Mouse (Mus musculus) liver, postnatal 0 days (tissue): ENCODE results near the gene Snx13. TPM values are rescaled to one million over a fixed set of nuclear protein-coding genes. Genes with fewer than 3 reads are reported as not detected.

Experiments used
- ATAC-seq: fragments of 200-750 bp; cut with Nextera tagmentation; 2 replicates; pipeline ENCODE4 v1.8.0; 2017; ENCODE audit warnings: mild to moderate bottlenecking, moderate library complexity
- DNase-seq: peaks from one replicate; pipeline ENCODE4 v3.0.0-alpha.2; 2016
- H3K27ac ChIP-seq: fragments of 300-500 bp; sonication (generic); 2 replicates; pipeline ENCODE4 v1.5.1; 2014; ENCODE audit warnings: antibody characterized with exemption, moderate library complexity, mild to moderate bottlenecking, low read depth
- H3K27me3 ChIP-seq: fragments of 300-500 bp; sonication (generic); 2 replicates; pipeline ENCODE4 v1.6.1; 2014; ENCODE audit warnings: low read length, control low read depth, mixed read lengths; ENCODE audit not compliant: insufficient read depth
- H3K36me3 ChIP-seq: fragments of 300-500 bp; sonication (generic); replicated peaks from 2 replicates; pipeline ENCODE4 v1.6.1; 2014; ENCODE audit warnings: mild to moderate bottlenecking, control low read depth, low read length, moderate library complexity, mixed read lengths; ENCODE audit not compliant: insufficient read depth
- H3K4me1 ChIP-seq: fragments of 300-500 bp; sonication (generic); 2 replicates; pipeline ENCODE4 v1.6.1; 2014; ENCODE audit warnings: antibody characterized with exemption, mild to moderate bottlenecking, control low read depth; ENCODE audit not compliant: insufficient read depth
- H3K4me2 ChIP-seq: fragments of 300-500 bp; sonication (generic); 2 replicates; pipeline ENCODE4 v1.6.1; 2014; ENCODE audit warnings: low read depth, mild to moderate bottlenecking, low read length, moderate library complexity, mixed read lengths
- H3K4me3 ChIP-seq: fragments of 300-500 bp; sonication (generic); 2 replicates; pipeline ENCODE4 v1.5.1; 2014; ENCODE audit warnings: low read depth, low read length
- H3K9ac ChIP-seq: fragments of 300-500 bp; sonication (generic); replicated peaks from 2 replicates; pipeline ENCODE4 v1.6.1; 2014; ENCODE audit warnings: mild to moderate bottlenecking, moderate library complexity
- H3K9me3 ChIP-seq: fragments of 300-500 bp; sonication (generic); 2 replicates; pipeline ENCODE4 v1.6.1; 2016; ENCODE audit warnings: mild to moderate bottlenecking, control low read depth, low read length, mixed read lengths
- CTCF ChIP-seq: sonication (generic); IDR thresholded peaks from 2 replicates; pipeline ENCODE4 v1.5.1; 2016; ENCODE audit warnings: antibody characterized with exemption, low read depth
- EP300 ChIP-seq: IDR thresholded peaks from 2 replicates; pipeline ENCODE4 v1.6.1; 2016; ENCODE audit warnings: antibody characterized with exemption, low read depth, mild to moderate bottlenecking
- WGBS: fragments of 180-500 bp; shearing (Covaris S2); extraction: QIAGEN DNeasy Blood & Tissue Kit; methylation state at CpG from one replicate; pipeline ENCODE4 v1.1.7; 2014; ENCODE audit not compliant: insufficient replicate concordance; 5-methylcytosine and 5-hydroxymethylcytosine counted together
- microRNA counts: library from miRNA; unstranded; fragments of <30 nt; microRNA quantifications from one replicate; lab custom pipeline; 2015
- microRNA-seq: library from miRNA; unstranded; fragments of <30 nt; microRNA quantifications from one replicate; pipeline ENCODE4, GENCODE M21; 2016
- polyA plus RNA-seq: library from polyadenylated mRNA; unstranded; fragments of >200 nt; fragmentation: Nextera tagmentation; extraction: Ambion mirVana; gene quantifications from 2 replicates; pipeline ENCODE4 v1.2.1, GENCODE M21; 2015

The Snx13 gene
- polyA plus RNA-seq, 1 experiment from 2014 or later = 10.6 TPM

- DNase-seq (no peak), ATAC-seq (no peak)
- Histone ChIP-seq H3K4me3 (no peak overlapping the region), H3K27ac (no peak overlapping the region), H3K9me3 (no peaks in the 10 kb centered on the region), H3K27me3 (no peaks in the 10 kb centered on the region), H3K4me2 (no peak overlapping the region), H3K4me1 (no peaks in the 10 kb centered on the region), H3K9ac (no peak overlapping the region), H3K36me3 (no peaks in the 10 kb centered on the region)
- TF ChIP-seq EP300 (no peak), CTCF (no peak)
- WGBS = 26% methylated on average over 2 of the region's 2 CpGs
Measured at GRCm38 (mm10) chr12:35192426-35192769, 145.4 kb downstream of the Snx13 start.

MicroRNAs encoded within 50 kb of the gene (microRNA counts, 519-probe panel; counts per million panel counts)
- microRNA mmu-miR-680 (lab: Ali Mortazavi, UCI) = not detected

Small RNA genes within 50 kb of the gene (microRNA-seq; reads per million reads assigned to microRNA genes)
- gene Mir680-3 = not detected

Other genes starting within 250 kb of the Snx13 start
- gene Hdac9, start 130.1 kb upstream of the Snx13 start, polyA plus RNA-seq = 1.3 and 1.5 TPM in 2 replicates
- not detected in 2 replicates for gene Prps1l1, start 62.4 kb upstream of the Snx13 start, polyA plus RNA-seq